Comparison of ENCODE assay signal across 12 mouse cellular contexts in genomic region chr17:88057846-88058245, GRCm38 (mm10). TPM values are rescaled to one million over a fixed set of nuclear protein-coding genes. Genes with fewer than 3 reads are reported as not detected.
DNase-seq lines count a peak whose midpoint lies in the region; ATAC-seq and TF ChIP-seq lines count a peak whose summit lies in the region.
"Had no signal": no experiment of that assay in that cellular context is flagged by ENCODE, and none has a peak within 500 bp of the region (broad histone marks: within the 10 kb centered on the region; RNA-seq: fewer than 3 reads in every experiment).

No protein-coding gene starts in this region.

- 0 out of 2 replicates have a peak, but pooled peaks have one; percentile 21 for TF ChIP-seq EP300 in heart, postnatal 0 days (IDR thresholded peaks at IDR 0.05; ENCODE audit: low read depth)

- no peak for TF ChIP-seq CTCF in heart, postnatal 0 days (IDR thresholded peaks at IDR 0.05; ENCODE audit: low read depth)
- TF ChIP-seq CTCF in midbrain, postnatal 0 days (IDR thresholded peaks at IDR 0.05), result no peak

- H3K9ac ChIP-seq in heart, postnatal 0 days (replicated peaks; ENCODE audit: low read depth, low read length), result no peak overlapping the region
- H3K9ac ChIP-seq in midbrain, postnatal 0 days (replicated peaks; ENCODE audit: low read length, poor library complexity, severe bottlenecking), result no peak overlapping the region
- H3K9ac ChIP-seq: hindbrain, embryonic 13.5 days; neural tube, embryonic 15.5 days had no signal

- no peaks in the 10 kb centered on the region for H3K36me3 ChIP-seq in heart, postnatal 0 days (replicated peaks; ENCODE audit: control insufficient read depth, insufficient read depth, low read length)
- H3K36me3 ChIP-seq in midbrain, postnatal 0 days (ENCODE audit: insufficient read depth, low read length), result no peaks in the 10 kb centered on the region
- peaks cover 14% of the 10 kb centered on the region for H3K36me3 ChIP-seq in midbrain, embryonic 10.5 days
- no peaks in the 10 kb centered on the region for H3K36me3 ChIP-seq in splenic B cell, adult 2 months (ENCODE audit: control insufficient read depth, insufficient read depth, low read length, poor library complexity, severe bottlenecking)
- H3K36me3 ChIP-seq: hindbrain, embryonic 13.5 days; neural tube, embryonic 15.5 days had no signal

- no peaks in the 10 kb centered on the region for H3K9me3 ChIP-seq in heart, postnatal 0 days (replicated peaks; ENCODE audit: control insufficient read depth, low read length)
- H3K9me3 ChIP-seq in midbrain, postnatal 0 days (ENCODE audit: low read length), result no peaks in the 10 kb centered on the region
- H3K9me3 ChIP-seq in midbrain, embryonic 10.5 days (replicated peaks), result no peaks in the 10 kb centered on the region; the same call in 1 of the 2 replicates
- H3K9me3 ChIP-seq: hindbrain, embryonic 13.5 days; neural tube, embryonic 15.5 days had no signal

- no peaks in the 10 kb centered on the region for H3K27me3 ChIP-seq in heart, postnatal 0 days (ENCODE audit: control insufficient read depth, insufficient read depth, low read length)
- H3K27me3 ChIP-seq in midbrain, postnatal 0 days (ENCODE audit: insufficient read depth, low read length), result no peaks in the 10 kb centered on the region
- H3K27me3 ChIP-seq in midbrain, embryonic 10.5 days (ENCODE audit: low read depth, poor library complexity, severe bottlenecking), result no peaks in the 10 kb centered on the region
- 0 out of 2 replicates have a peak, but pooled peaks cover 1% of the 10 kb centered on the region for H3K27me3 ChIP-seq in splenic B cell, adult 2 months (ENCODE audit: control insufficient read depth, insufficient read depth, low read length, poor library complexity, severe bottlenecking)
- H3K27me3 ChIP-seq: hindbrain, embryonic 13.5 days; neural tube, embryonic 15.5 days had no signal

- peak; percentile 86 for DNase-seq in heart, postnatal 0 days (ENCODE audit: low spot score)
- no peak for DNase-seq in heart, postnatal 10 days
- peak; percentile 43 for DNase-seq in midbrain, postnatal 0 days (ENCODE audit: low spot score)
- DNase-seq in midbrain, embryonic 10.5 days (ENCODE audit: low spot score), result no peak
- DNase-seq in splenic B cell, adult 2 months (ENCODE audit: low read depth, low spot score), result peak; percentile 61
- DNase-seq in left cerebral cortex, adult 18-20 months (ENCODE audit: low spot score in 2 of 2), result no peak
- no peak for DNase-seq in neural tube, embryonic 10.5 days (ENCODE audit: extremely low spot score, low spot score)
- DNase-seq: lung, postnatal 14 days; spleen, adult 18-20 months had no signal

- 65% methylated on average over 1 of the region's 1 CpGs for WGBS in heart, postnatal 0 days
- WGBS in midbrain, postnatal 0 days, result 89% methylated on average over 1 of the region's 1 CpGs
- 94% methylated on average over 1 of the region's 1 CpGs for WGBS in midbrain, embryonic 10.5 days

- no peak overlapping the region for H3K27ac ChIP-seq in heart, postnatal 0 days (ENCODE audit: low read depth)
- no peak overlapping the region for H3K27ac ChIP-seq in midbrain, postnatal 0 days (ENCODE audit: low read depth, low read length)
- no peak overlapping the region for H3K27ac ChIP-seq in midbrain, embryonic 10.5 days (replicated peaks)
- H3K27ac ChIP-seq: hindbrain, embryonic 13.5 days; neural tube, embryonic 15.5 days had no signal

- H3K4me1 ChIP-seq in heart, postnatal 0 days (ENCODE audit: control insufficient read depth, insufficient read depth), result peaks cover 27% of the 10 kb centered on the region
- H3K4me1 ChIP-seq in midbrain, postnatal 0 days (ENCODE audit: insufficient read depth, low read length), result peaks cover 3% of the 10 kb centered on the region; the same call in 1 of the 2 replicates
- peaks cover 6% of the 10 kb centered on the region for H3K4me1 ChIP-seq in midbrain, embryonic 10.5 days

- H3K4me3 ChIP-seq in heart, postnatal 0 days (ENCODE audit: low read depth, low read length), result no peak overlapping the region
- H3K4me3 ChIP-seq in midbrain, postnatal 0 days (ENCODE audit: low read depth, low read length), result no peak overlapping the region
- no peak overlapping the region for H3K4me3 ChIP-seq in midbrain, embryonic 10.5 days
- H3K4me3 ChIP-seq: hindbrain, embryonic 13.5 days; neural tube, embryonic 15.5 days had no signal

- no peak for ATAC-seq in heart, postnatal 0 days (ENCODE audit: insufficient read depth, low read depth)
- no peak for ATAC-seq in midbrain, postnatal 0 days (ENCODE audit: low FRiP score)
- peak; percentile 69 to 79; a peak in 3 of 4 replicates for ATAC-seq in hematopoietic stem cell, adult 5-6 weeks (replicated peaks in 1 of 2; ENCODE audit: insufficient read depth in 1 of 2, low FRiP score in 2 of 2, low TSS enrichment in 1 of 2, low read depth in 1 of 2, poor library complexity in 2 of 2, severe bottlenecking in 2 of 2)

- H3K4me2 ChIP-seq in heart, postnatal 0 days (ENCODE audit: low read depth, low read length), result 0 out of 2 replicates have a peak overlapping the region, but pooled peaks have one; percentile 15
- no peak overlapping the region for H3K4me2 ChIP-seq in midbrain, postnatal 0 days (ENCODE audit: low read depth, low read length, poor library complexity, severe bottlenecking)
- H3K4me2 ChIP-seq: hindbrain, embryonic 13.5 days; neural tube, embryonic 15.5 days had no signal

- intact Hi-C loops in heart, postnatal 10 days (cut with DNase I), result no loop called here

RNA-seq across cellular contexts. Expression of gene Fbxo11, which starts 7.2 kb away (rescaled TPM):
- total RNA-seq in heart, postnatal 0 days (2014; rRNA removed; ENCODE audit: low replicate concordance), result 11.4 and 20.0 TPM in 2 replicates
- 7.7 and 8.7 TPM in 2 replicates for polyA plus RNA-seq in heart, postnatal 0 days (2015; fragmentation: Nextera tagmentation; extraction: Ambion mirVana)
- total RNA-seq in heart, postnatal 10 days (2021), result 10 to 100 TPM; 46.0 to 49.3 TPM
- total RNA-seq in midbrain, postnatal 0 days (2014; rRNA removed), result 48.5 and 76.9 TPM in 2 replicates
- polyA plus RNA-seq in midbrain, postnatal 0 days (2015; fragmentation: Nextera tagmentation; extraction: Ambion mirVana), result 22.3 and 27.7 TPM in 2 replicates
- 17.5 and 18.7 TPM in 2 replicates for polyA plus RNA-seq in midbrain, embryonic 10.5 days (2016; fragmentation: Nextera tagmentation; extraction: Ambion mirVana)
- 54.6 and 74.5 TPM in 2 replicates for total RNA-seq in hematopoietic stem cell, adult 5-6 weeks (2017)
- total RNA-seq in left cerebral cortex, adult 18-20 months (2021), result 100 to 1,000 TPM; 112 to 118 TPM

Comparison
In these comparisons a context has a peak if more than half of its experiments do, and no peak if none do; other contexts are left out.
1. DNase-seq: peak in heart, postnatal 0 days (single experiment), midbrain, postnatal 0 days (single experiment) and splenic B cell, adult 2 months (single experiment); none in heart, postnatal 10 days (0 of 2), midbrain, embryonic 10.5 days (single experiment), left cerebral cortex, adult 18-20 months (0 of 2) and neural tube, embryonic 10.5 days (single experiment).
2. ATAC-seq: peak in hematopoietic stem cell, adult 5-6 weeks (2 of 2); none in heart, postnatal 0 days (single experiment) and midbrain, postnatal 0 days (single experiment).